Mouse (Mus musculus): ENCODE measurements at regions not wholly inside any gene's neighbourhood (a gene's known extent, or its start where the extent isn't known, plus 50 kb on each side); places are given as distances from the start of the nearest gene placed in this dataset.

DNA sequence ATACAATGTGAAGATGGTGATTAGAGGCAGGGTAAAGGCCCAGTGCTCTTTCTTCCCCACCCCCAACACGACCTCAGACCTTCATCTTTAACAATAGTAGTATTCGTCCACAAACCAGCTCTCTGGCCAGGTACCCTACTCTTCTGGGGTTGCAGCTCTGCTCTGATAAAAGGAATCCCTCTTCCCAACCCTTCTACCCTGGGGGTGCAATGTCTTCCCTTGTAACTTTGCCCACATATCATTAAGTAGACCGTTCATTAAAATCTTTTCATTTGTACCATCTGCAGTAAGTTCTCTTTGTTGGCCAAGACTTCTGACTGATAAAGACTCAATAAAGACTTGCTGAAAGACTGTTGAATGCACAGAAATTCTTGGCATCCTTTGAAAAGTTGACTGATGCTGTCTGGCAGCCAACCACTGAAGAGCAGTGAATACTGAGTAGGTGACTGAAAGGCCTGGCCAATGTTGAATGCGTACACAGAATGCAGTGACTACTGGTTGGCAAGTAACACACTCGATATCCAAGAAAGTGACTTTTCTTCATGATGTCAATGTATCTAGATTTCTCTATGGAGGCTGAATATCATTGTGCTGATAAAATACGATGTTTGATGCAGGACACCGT is 547.4 kb upstream of the Sox9 start:
- no peak for DNase-seq (ENCODE audit: low read depth)

DNA sequence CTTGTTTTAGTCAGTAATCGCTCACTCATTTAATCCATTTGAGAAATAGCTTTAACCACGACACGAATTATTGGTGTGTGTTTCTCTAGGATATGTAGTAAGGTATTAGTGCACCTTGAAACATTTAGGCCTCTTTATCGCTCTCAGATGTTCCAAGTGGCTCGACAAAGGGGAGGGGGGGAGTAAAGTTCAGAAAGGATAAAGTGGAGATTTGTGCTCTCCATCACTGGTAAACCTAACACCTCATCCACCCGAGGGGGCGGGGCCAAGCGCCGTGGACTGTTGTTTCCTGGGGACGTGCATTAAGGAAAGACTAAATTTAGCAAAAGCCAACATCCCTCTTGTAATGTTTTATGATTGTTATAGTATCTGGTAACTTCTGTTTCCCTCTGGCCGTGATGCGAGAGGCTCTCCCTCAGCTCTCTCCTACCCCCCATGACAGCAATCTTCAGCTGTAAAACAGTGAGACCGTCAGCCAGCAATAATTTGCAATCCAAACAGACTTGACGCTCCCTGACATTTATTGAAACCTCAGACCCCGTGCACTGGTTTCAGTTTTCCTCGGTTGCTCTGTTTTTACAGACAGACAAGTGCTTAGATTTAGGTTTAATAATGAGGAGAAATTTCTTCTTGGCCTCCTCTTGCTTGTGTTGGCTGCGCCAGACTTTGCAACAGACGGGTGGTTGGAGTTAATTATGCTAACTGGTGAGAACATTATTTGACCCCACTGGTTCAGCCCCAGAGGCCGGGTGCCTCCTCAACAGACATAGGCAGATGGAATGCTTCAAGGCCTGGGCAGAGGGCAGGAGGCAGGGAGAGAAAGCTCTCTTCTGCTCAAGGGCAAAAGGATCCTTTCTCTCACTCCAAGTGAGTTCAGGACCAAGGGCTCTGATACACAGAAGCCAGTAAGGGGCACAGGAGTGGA is 542.8 kb upstream of the Sox9 start:
- DNase-seq (ENCODE audit: low read depth), result no peak

DNA sequence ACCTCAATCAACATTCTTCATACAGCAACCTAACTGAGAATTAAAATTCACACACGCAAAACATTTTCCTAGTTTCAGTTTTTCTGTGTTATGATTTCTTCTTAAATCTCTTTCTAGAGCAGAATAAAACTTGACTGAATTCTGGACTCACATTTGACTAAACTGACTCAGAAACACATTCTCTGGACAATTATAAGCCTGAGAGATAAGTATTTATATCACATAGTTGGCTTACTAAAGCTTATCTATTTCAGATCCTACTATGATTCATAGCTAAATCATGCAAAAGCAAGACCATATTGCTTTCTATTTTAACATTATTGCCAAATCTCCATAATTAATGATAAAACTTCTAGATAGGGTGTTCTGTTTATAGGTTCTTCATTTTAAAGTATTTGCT is 529.5 kb upstream of the Sox9 start:
- no peak for DNase-seq (ENCODE audit: low read depth)

DNA sequence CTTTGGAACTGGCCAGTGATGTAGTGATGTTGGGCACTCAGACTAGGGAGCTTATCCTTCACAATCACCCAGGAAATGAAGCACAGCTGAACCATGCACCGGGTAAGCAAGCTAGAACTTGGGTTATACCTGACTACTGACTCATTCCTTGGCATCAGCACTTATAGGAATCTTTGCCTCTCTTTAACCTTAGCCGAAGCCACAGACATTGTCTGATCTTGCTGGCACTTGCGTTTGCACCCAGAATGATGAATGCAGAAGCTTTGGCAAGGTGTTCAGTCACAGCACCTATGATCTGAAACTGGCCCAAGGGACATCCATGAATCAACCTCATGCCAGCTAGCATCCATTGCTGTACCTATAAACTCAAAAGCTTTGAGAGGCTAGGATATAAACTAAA is 529.0 kb upstream of the Sox9 start:
- no peak for DNase-seq (ENCODE audit: low read depth)

DNA sequence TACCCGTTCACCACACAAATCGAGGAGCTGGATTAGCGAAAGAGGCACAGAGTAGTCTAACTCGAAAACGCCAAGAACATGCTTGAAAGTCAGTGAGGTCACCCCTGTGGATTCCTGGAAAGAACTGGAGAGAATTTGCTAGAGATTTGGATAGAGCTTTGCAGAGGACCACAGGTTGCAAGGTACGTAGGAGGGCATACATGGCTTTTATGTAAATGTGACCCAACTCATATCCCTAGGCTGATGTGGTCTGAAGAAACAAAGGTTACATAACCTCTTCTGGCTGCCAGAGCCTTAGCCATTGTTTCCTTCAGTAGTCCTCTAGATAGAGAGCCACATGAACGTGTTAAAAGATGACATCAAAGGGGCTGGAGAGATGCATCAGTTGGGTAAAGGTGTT is 525.7 kb upstream of the Sox9 start:
- DNase-seq (ENCODE audit: low read depth), result no peak

DNA sequence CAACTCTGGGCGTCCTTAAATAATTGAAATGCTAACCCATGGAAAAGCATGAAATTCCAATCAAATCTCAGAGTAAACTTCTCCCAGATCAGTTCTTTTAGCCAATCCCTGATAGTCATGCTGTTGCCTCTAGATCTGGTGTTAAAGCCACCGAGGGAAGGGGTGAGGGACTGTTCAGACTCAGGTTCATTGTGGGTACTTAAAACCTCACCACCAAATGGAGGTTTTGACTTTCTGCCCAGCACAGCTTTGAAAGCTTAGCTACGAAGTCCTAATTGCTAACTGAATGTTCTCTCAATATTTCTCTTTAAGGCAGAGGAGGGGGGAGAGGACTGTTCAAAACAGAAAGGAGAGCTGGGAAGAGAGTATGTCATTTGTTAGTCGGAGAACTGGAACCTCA is 517.9 kb upstream of the Sox9 start:
- DNase-seq (ENCODE audit: low read depth), result no peak

DNA sequence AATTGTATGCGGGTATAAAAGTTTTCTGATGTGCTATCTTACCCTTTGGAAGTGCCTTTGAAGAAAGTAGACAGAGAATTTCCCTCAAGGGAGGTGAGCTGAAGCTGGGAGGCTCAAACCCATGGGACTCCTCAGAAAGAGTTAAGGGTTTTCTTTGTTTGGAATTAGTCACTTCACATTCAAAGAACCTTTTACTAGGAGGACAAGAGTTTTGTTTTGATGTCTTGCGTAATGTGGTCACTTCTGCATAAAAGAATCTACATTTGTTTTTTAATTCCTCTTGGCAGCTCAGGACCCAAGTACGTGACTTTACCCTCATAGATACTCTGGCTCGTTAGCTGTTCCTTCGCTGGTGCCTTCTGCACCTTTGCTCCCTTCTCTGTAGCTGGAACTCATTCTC is 511.1 kb upstream of the Sox9 start:
- DNase-seq (ENCODE audit: low read depth), result no peak

DNA sequence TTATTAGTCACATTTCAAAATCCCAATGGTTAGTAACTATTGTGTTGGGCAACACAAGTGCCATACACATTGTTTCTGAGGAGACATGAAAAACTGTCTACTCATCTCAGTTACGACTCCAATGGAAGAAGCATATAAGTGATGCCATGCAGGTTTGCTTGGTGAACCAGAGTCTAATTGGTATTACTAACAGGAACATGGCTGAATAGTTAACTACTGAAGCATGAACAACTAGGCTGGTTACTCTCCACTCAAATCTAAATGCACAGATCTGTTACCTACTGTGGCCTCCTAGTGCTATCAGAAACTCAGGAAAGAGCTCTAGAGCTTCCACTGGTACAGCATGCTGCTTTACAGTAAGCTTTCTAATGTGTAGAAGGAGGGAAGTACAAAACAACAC is 503.5 kb upstream of the Sox9 start:
- DNase-seq (ENCODE audit: low read depth), result no peak

DNA sequence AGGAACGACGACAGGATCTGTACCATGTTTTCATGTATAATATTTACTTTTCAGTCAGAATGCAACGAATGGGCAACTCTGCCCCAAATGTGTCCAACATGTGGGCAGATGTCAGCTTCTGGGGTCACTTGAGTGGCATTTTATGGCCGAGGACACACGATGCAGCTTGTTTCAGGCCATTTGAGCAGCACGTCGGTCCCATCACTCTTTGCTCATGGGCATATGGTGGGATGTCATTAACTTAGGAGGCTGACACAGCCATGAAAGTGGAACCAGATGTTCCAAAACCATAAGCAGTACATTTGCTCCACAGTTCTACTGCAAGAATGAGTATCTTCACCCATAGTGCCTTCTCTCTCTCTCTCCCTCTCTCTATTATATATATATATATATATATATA is 499.1 kb upstream of the Sox9 start:
- DNase-seq (ENCODE audit: low read depth), result no peak

DNA sequence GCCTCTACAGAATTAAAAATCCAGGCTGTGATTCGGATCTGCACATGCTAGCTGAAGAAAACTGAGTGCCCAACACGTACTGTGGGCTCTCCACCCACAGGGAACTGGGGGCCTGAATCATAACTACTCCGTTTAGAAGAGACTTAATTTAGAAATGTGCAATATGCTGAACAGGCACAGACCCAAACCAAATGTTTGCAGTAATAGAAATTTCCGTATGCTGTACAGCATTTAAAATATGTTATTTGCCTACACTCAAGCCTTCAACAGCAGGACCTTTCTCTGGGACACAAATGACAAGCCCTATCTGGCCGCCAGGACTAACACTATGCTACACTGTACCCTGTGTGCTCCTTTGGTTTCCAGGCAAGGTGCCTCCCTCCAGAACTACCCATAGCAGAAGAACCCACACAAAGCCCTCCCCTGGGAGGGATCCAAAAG is 483.1 kb upstream of the Sox9 start:
- no peak for DNase-seq (ENCODE audit: low read depth)

DNA sequence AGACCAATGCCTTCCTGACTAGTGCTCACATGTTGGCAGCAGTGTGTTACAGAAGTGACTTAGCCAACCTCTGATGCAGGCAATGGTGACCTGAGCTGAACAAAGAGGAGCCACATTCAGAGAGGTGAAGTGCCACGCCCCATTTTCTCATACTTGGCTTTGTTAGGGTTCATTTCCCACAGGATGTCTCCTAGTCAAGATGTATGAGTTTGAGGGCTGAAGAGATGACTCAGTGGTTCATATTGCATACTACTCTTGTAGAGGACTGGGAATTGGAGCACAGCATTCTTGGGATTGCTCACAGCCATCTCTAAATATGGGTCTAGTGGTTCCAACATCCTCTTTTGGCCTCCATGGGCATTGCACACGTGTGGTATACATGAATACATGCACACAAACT is 478.9 kb upstream of the Sox9 start:
- no peak for DNase-seq (ENCODE audit: low read depth)

DNA sequence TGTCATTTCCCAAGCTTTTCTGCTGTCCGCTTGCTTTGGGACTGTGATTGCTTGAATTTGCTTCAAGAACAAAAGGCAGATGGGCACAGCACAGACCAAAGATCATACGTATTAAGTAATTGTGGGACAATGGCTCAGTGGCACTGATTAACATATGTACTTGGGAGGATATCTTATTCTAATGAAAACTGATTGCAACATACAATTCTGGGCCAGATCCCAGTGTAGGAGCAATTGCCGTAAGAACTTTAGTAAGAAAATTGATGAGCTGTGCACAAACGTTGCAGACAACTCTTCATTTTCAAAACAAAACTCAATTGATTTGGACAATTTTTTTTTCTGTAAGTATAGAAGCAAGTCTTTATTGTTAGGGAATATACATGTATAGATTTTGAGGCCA is 456.2 kb upstream of the Sox9 start:
- DNase-seq (ENCODE audit: low read depth), result no peak

DNA sequence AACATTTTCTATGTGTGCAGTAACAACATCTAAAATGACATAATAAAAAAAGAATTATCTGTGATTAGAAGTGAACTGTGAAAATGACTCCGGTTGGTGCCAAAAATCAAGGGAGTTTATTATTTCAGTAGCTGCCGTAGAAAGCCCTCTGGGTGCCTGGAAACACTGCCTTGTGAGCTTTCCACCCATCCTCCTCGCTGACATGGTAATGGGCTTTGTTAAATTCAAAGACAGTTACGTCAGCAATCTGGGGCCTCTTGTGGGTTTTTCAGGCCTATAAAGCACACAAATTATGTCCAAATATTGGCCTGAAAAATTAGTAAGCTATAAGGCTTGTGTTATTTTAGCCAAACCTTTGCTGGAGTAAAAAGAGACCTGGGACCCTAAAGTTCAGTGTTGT is 454.4 kb upstream of the Sox9 start:
- no peak for DNase-seq (ENCODE audit: low read depth)

DNA sequence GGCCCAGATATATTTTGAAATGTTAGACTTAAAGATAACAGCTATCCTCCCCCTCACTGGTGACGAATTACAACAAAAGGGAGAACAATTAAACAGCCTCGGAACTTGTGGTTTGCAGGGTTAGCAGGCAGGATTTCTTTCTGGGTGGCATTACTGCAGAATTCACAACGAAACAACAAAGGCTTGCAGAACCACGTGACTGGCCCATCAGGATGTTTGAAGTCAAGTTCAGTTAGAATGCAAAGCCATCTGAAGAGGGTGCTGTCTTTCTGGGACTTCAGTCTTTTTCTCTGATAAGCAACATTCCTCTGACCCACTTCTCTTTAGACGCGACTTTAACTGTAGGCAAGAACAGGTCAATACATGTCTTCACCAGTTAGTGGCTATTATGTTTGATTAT is 436.9 kb upstream of the Sox9 start:
- no peak for DNase-seq (ENCODE audit: low read depth)

DNA sequence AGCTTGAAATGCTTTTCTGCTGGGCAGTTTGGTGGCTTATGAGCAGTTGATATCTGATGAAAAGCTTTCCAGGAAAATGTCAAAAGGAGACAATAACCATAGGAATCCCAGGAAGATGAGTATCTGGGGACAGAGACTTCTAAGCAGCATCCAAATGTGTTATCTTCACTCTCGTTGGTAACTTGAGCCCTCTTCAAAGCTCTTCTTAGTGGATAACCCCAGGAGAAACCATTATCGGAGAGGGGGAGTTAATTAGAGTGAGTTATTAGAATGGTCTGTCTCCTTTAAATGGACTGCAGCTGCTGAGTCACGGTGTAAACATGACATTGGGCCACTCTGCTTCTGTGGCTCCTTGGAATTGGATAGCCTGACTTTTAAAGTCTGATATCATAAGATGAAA is 436.4 kb upstream of the Sox9 start:
- DNase-seq (ENCODE audit: low read depth), result no peak

DNA sequence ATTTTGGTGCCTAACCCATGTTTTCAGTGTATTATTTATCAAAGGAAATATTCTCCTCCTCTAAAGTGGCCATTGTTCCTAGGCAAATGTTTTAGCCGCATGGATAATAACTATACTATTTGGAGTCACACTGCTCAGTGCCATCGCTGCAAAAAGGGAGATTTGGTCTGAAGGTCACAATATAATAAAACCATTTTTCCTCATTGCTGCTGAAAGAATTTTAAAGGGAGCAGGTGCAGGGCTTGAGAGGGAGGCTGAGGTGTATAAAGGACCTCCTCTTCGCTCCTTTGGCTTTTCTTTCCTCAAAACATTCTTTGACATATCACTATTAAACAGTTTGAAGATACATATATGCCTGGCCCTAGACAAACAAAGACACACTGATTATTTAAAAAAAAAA is 435.9 kb upstream of the Sox9 start:
- DNase-seq (ENCODE audit: low read depth), result no peak

DNA sequence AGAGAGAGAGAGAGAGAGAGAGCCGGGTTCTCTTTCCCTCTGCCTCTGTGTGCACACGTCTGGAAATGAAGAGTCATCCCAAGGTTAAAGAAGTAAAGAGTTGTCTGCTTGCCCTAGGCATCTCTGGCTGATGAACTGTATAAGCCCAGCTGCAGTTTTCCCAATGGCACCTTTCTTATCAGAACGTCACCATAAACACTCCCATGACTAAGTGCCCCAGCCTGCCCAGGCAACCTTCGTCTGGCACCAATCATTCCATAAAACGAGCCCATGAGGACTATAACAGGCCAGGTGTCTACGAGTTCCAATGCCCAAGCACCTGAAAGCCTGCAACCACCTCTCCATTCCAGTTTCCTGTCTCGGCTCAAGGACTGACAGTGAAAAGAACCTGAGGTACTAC is 435.5 kb upstream of the Sox9 start:
- DNase-seq (ENCODE audit: low read depth), result no peak

DNA sequence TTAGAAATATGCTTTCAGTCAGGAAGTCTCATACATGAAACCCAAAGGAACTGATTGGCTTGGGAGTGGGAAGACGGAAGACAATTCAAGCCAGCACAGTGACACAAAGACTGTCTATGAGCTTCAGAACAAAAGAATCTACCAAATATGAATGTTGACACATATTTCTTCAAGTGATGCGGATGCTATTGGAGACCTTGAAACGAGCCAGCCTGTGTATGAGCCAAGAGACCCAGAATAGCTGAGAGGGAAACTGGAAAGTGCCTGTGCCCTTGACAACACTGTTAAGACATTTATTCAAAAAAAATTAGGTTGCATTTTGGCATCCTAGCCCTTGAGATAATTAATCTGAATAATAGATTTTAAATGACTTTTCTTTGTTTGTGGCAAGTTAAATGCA is 426.7 kb upstream of the Sox9 start:
- DNase-seq (ENCODE audit: low read depth), result no peak

DNA sequence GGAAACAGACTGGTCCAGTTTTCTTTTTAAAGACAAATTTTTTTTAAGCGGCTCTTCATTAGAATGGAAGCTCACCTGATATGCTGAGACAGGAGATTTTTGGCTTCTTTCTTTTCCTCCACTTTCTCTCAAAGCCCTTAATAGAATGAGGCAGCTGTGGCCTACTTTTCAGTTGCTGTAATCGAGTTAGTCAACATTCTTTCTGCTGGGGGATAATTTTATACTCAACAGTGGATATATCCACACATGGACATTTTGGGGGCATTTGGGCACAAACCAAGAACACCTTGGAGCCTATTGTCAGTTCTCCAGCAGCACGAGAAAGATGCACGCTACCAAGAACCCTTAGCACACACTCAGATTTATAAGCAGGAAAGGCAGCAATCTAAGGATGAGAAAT is 415.3 kb upstream of the Sox9 start:
- DNase-seq (ENCODE audit: low read depth), result no peak

DNA sequence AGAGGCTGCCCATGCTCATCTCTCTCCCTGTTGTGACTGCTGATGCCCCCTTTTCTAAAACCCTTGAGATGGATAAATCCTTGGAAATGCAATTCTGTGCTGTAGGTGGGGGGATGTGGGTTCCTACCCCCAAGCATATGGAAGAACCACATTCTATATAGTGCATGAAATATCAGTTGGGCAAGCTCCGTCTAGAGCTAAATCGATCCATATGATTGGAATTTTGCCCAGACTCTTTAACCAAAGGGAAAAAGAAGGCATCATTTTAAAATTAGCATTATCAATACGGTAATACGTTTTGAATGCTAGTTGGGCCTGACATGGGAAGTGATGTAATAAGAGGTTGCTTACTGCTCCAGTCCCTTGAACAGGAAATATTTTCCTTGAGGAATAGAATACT is 411.1 kb upstream of the Sox9 start:
- DNase-seq (ENCODE audit: low read depth), result no peak

DNA sequence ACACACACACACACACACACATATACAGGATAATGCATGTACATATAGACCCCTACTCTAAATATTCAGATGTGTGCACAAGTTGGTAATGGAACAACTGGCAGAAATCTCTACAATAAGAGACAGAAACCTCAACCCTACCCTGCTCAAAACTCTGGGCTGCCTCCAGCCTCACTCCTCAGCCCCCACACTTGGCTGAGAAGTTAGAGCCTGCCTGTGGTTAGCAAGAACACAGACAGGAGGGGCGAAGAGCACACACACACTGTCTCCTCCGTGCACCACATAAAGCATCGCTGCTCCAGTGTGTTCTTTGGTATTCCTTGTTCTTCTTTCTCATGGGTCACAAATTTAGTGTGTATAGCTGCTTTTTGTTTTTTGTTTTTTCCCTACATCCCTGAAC is 382.0 kb upstream of the Sox9 start:
- no peak for DNase-seq (ENCODE audit: low read depth)

DNA sequence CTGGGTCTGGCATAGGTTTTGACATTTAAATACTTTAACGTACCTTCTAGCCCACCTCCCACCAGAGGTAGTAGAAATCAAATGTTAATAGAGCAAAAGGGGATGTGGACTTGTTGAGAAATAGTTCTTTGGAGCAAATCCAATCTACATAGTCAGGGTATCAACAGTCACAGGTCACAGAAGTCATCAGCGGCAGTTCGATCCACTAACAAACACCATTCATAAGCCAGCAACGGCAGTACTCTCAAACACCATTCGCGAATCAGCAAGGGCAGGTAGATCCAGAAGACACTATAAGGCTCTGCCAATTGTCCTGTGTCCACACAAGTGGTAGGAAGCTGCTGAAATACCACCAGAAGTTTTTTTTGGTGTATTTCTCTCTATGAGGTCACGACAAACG is 374.3 kb upstream of the Sox9 start:
- no peak for DNase-seq (ENCODE audit: low read depth)

DNA sequence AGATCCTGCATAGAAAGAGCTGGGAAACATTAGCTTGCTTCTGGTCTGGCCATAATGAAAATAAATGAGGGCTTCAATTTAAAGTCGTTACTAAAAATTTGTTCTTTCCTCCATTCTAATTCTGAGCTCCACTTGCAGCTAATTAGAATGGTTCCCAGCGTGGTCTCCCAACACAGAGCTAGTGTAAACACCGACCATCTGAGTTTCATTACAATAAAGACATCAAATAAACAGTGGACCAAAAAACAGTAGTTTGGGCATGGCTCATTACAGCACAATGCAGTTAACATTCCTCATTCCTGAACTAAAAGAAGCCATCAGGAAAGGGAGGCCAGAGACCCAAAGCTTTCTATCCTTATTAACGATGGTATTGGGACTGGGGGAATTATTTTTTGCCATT is 369.6 kb upstream of the Sox9 start:
- no peak for DNase-seq (ENCODE audit: low read depth)

DNA sequence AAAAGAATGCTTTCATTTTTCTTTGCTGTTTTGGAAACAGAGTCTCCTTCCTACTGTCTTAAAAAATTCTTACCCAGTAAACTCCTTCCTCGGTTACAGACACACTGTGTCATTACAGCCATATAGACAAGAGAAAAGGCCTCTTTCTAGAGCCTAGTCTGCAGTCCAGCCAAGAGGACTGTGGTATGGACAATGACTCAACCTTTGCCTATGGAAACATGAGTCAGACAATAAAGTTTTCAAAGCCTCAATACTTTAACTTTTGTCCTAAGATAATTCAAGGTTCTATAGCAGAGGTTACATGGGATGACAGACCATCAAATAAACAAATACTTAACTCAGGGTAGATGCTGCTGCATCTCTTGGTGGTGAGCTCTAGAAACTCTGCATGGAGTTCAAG is 339.4 kb upstream of the Sox9 start:
- no peak for DNase-seq (ENCODE audit: low read depth)

All from c-Kit-positive CD71-positive TER-119-negative erythroid progenitor cells, embryonic 14.5 days (primary cell).